Mouse (Mus musculus): ENCODE results near the gene Olfr13.

DNA sequence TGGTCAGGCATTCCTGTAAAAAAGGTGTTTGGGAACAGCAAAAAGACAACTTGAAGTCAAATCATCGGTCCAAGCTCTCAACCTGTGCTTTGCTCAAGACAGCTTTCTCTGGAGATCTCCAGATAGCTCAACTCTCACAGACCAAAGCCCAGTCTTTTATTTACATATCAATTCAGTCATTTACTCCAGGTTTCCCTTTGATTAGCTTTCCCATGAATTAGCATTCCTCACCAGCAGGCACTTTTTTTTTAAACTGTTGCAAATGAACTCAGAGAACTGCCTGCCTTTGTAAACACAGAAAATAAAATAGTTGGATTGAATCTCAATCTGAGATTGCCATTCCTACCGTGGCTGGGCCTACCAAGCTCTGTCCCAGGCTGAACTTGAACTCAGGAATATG lies 33.4 kb downstream of the Olfr13 start:
- TF ChIP-seq CTCF (IDR thresholded peaks at IDR 0.05; ENCODE audit: low read depth, low read length) (no peak), GATA2 (IDR thresholded peaks at IDR 0.05; ENCODE audit: borderline replicate concordance, low read depth, low read length) (no peak), TAL1 (conservative IDR thresholded peaks at IDR 0.05; ENCODE audit: low read depth, low read length) (no peak)
